Comparison of ENCODE assay signal across 16 mouse cellular contexts in the genomic region with DNA sequence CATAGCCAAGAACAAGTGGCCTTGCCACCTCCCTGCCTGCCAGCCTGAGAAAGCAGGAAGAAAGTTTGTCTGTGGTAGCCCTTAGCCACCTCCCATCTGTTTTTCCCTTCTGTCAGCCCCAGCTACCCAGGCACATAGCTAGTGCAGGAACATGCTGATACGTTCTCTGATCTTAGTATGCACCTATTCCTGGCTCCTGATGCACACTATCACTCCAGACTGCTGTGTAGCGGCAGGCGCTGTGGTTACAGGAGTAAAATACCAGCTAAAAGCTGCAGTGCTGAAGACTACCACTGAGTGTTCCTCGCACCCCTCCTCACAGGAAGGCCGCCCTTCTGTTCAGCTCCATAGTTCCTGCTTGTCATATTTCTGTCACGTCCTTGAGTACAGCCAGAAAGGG.
DNase-seq lines count a peak whose midpoint lies in the region; ATAC-seq and TF ChIP-seq lines count a peak whose summit lies in the region.
"Had no signal": no experiment of that assay in that cellular context is flagged by ENCODE, and none has a peak within 500 bp of the region (broad histone marks: within the 10 kb centered on the region; RNA-seq: fewer than 3 reads in every experiment).

No protein-coding gene starts in this region.

- H3K27me3 ChIP-seq in heart, embryonic 16.5 days (ENCODE audit: control insufficient read depth, insufficient read depth, low read length): no peaks in the 10 kb centered on the region
- no peaks in the 10 kb centered on the region for H3K27me3 ChIP-seq in midbrain, postnatal 0 days (ENCODE audit: insufficient read depth, low read length)
- H3K27me3 ChIP-seq: hindbrain, embryonic 15.5 days; limb, embryonic 15.5 days had no signal

- no peak overlapping the region for H3K27ac ChIP-seq in heart, embryonic 16.5 days (ENCODE audit: low read length)
- H3K27ac ChIP-seq in midbrain, postnatal 0 days (ENCODE audit: low read depth, low read length): no peak overlapping the region
- H3K27ac ChIP-seq: forebrain, embryonic 10.5 days; hindbrain, embryonic 15.5 days; limb, embryonic 15.5 days; midbrain, embryonic 10.5 days had no signal

- 65% methylated on average over 6 of the region's 6 CpGs for WGBS in heart, embryonic 16.5 days
- WGBS in midbrain, postnatal 0 days: 89% methylated on average over 6 of the region's 6 CpGs

- H3K4me1 ChIP-seq in heart, embryonic 16.5 days (ENCODE audit: control insufficient read depth, insufficient read depth, low read length): peaks cover 12% of the 10 kb centered on the region
- H3K4me1 ChIP-seq in midbrain, postnatal 0 days (ENCODE audit: insufficient read depth, low read length): no peaks in the 10 kb centered on the region
- H3K4me1 ChIP-seq: hindbrain, embryonic 15.5 days; limb, embryonic 15.5 days; midbrain, embryonic 10.5 days had no signal

- no peak for DNase-seq in heart, adult 11 months
- peak; percentile 36 to 68 for DNase-seq in left cerebral cortex, postnatal 14 days (ENCODE audit: low spot score in 2 of 2)
- DNase-seq in left cerebral cortex, postnatal 4 days: no peak
- DNase-seq in frontal cortex, postnatal 14 days (ENCODE audit: low spot score in 2 of 2): peak; percentile 8 to 34
- peak; percentile 47 to 56 for DNase-seq in right cerebral cortex, postnatal 10 days (ENCODE audit: low spot score in 2 of 2)
- no peak for DNase-seq in midbrain, postnatal 0 days (ENCODE audit: low spot score)
- no peak for DNase-seq in cerebellum, adult 11 months
- DNase-seq: B cell, adult 2 months; cerebellum, adult 9-10 months; lung, embryonic 14.5 days had no signal

- H3K36me3 ChIP-seq in heart, embryonic 16.5 days (ENCODE audit: control insufficient read depth, insufficient read depth): 0 out of 2 replicates have a peak, but pooled peaks cover 2% of the 10 kb centered on the region
- no peaks in the 10 kb centered on the region for H3K36me3 ChIP-seq in midbrain, postnatal 0 days (ENCODE audit: insufficient read depth, low read length)
- H3K36me3 ChIP-seq: hindbrain, embryonic 15.5 days; midbrain, embryonic 10.5 days had no signal

- no peak for TF ChIP-seq CTCF in midbrain, postnatal 0 days (IDR thresholded peaks at IDR 0.05)

- H3K9ac ChIP-seq in heart, embryonic 16.5 days (ENCODE audit: low read length): no peak overlapping the region
- no peak overlapping the region for H3K9ac ChIP-seq in midbrain, postnatal 0 days (replicated peaks; ENCODE audit: low read length, poor library complexity, severe bottlenecking)
- H3K9ac ChIP-seq: hindbrain, embryonic 15.5 days; limb, embryonic 15.5 days; lung, embryonic 14.5 days had no signal

- no peak overlapping the region for H3K4me3 ChIP-seq in heart, embryonic 16.5 days (ENCODE audit: low read length)
- H3K4me3 ChIP-seq in midbrain, postnatal 0 days (ENCODE audit: low read depth, low read length): no peak overlapping the region
- H3K4me3 ChIP-seq: forebrain, embryonic 10.5 days; hindbrain, embryonic 15.5 days; limb, embryonic 15.5 days; midbrain, embryonic 10.5 days had no signal

- intact Hi-C loops in left cerebral cortex, postnatal 14 days (cut with DNase I): no loop called here
- intact Hi-C loops in left cerebral cortex, postnatal 4 days (cut with DNase I): no loop called here

- H3K4me2 ChIP-seq in heart, embryonic 16.5 days (ENCODE audit: low read depth, low read length): no peak overlapping the region
- no peak overlapping the region for H3K4me2 ChIP-seq in midbrain, postnatal 0 days (ENCODE audit: low read depth, low read length, poor library complexity, severe bottlenecking)
- H3K4me2 ChIP-seq: heart, embryonic 11.5 days; hindbrain, embryonic 15.5 days; limb, embryonic 15.5 days; lung, embryonic 14.5 days had no signal

- peak; percentile 37; the same call in 1 of the 2 replicates for ATAC-seq in heart, embryonic 16.5 days (replicated peaks; ENCODE audit: extremely low read depth, insufficient read depth, low FRiP score)
- ATAC-seq in midbrain, postnatal 0 days (ENCODE audit: low FRiP score): no peak

- H3K9me3 ChIP-seq in heart, embryonic 16.5 days (replicated peaks; ENCODE audit: control insufficient read depth, low read length): no peaks in the 10 kb centered on the region
- no peaks in the 10 kb centered on the region for H3K9me3 ChIP-seq in midbrain, postnatal 0 days (ENCODE audit: low read length)
- H3K9me3 ChIP-seq: forebrain, embryonic 10.5 days; hindbrain, embryonic 15.5 days; limb, embryonic 15.5 days; midbrain, embryonic 10.5 days had no signal

Comparison
In these comparisons a context has a peak if more than half of its experiments do, and no peak if none do; other contexts are left out.
1. DNase-seq: peak in left cerebral cortex, postnatal 14 days (2 of 2), frontal cortex, postnatal 14 days (2 of 2) and right cerebral cortex, postnatal 10 days (2 of 2); none in heart, adult 11 months (single experiment), left cerebral cortex, postnatal 4 days (single experiment), midbrain, postnatal 0 days (single experiment) and cerebellum, adult 11 months (single experiment).